Mouse (Mus musculus) heart, postnatal 0 days (tissue): ENCODE results near the gene Il1rapl2. TPM values are rescaled to one million over a fixed set of nuclear protein-coding genes. Genes with fewer than 3 reads are reported as not detected.

Experiments used
- ATAC-seq: fragments of 200-750 bp; cut with Nextera tagmentation; 2 replicates; pipeline ENCODE4 v1.8.0; 2017; ENCODE audit warnings: low read depth, moderate number of reproducible peaks, moderate library complexity; ENCODE audit not compliant: insufficient read depth
- DNase-seq: peaks from one replicate; pipeline ENCODE4 v3.0.0-alpha.2; 2016; ENCODE audit warnings: low spot score
- H3K27ac ChIP-seq: fragments of 300-500 bp; sonication (generic); 2 replicates; pipeline ENCODE4 v1.5.1; 2014; ENCODE audit warnings: low read depth, mild to moderate bottlenecking
- H3K27me3 ChIP-seq: fragments of 300-500 bp; sonication (generic); 2 replicates; pipeline ENCODE4 v1.6.1; 2014; ENCODE audit warnings: low read length, mixed read lengths; ENCODE audit not compliant: control insufficient read depth, insufficient read depth
- H3K36me3 ChIP-seq: fragments of 300-500 bp; sonication (generic); replicated peaks from 2 replicates; pipeline ENCODE4 v1.6.1; 2014; ENCODE audit warnings: low read length, mixed read lengths; ENCODE audit not compliant: control insufficient read depth, insufficient read depth
- H3K4me1 ChIP-seq: fragments of 300-500 bp; sonication (generic); 2 replicates; pipeline ENCODE4 v1.6.1; 2014; ENCODE audit warnings: antibody characterized with exemption; ENCODE audit not compliant: control insufficient read depth, insufficient read depth
- H3K4me2 ChIP-seq: fragments of 300-500 bp; sonication (generic); 2 replicates; pipeline ENCODE4 v1.6.1; 2014; ENCODE audit warnings: low read depth, mild to moderate bottlenecking, low read length, moderate library complexity
- H3K4me3 ChIP-seq: fragments of 300-500 bp; sonication (generic); 2 replicates; pipeline ENCODE4 v1.5.1; 2014; ENCODE audit warnings: low read depth, low read length
- H3K9ac ChIP-seq: fragments of 300-500 bp; sonication (generic); replicated peaks from 2 replicates; pipeline ENCODE4 v1.6.1; 2014; ENCODE audit warnings: low read depth, low read length, mixed read lengths
- H3K9me3 ChIP-seq: fragments of 300-500 bp; sonication (generic); replicated peaks from 2 replicates; pipeline ENCODE4 v1.6.1; 2016; ENCODE audit warnings: low read length; ENCODE audit not compliant: control insufficient read depth
- CTCF ChIP-seq: IDR thresholded peaks from 2 replicates; pipeline ENCODE4 v1.5.1; 2016; ENCODE audit warnings: antibody characterized with exemption, control low read depth, low read depth
- EP300 ChIP-seq: IDR thresholded peaks from 2 replicates; pipeline ENCODE4 v1.6.1; 2016; ENCODE audit warnings: antibody characterized with exemption, low read depth
- WGBS: fragments of 180-500 bp; shearing (Covaris S2); extraction: QIAGEN DNeasy Blood & Tissue Kit; methylation state at CpG from one replicate; pipeline ENCODE4 v1.1.7; 2014; 5-methylcytosine and 5-hydroxymethylcytosine counted together
- polyA plus RNA-seq: library from polyadenylated mRNA; unstranded; fragments of >200 nt; fragmentation: Nextera tagmentation; extraction: Ambion mirVana; gene quantifications from 2 replicates; pipeline ENCODE4 v1.2.1, GENCODE M21; 2015
- total RNA-seq: library from RNA; depleted of rRNA; stranded (reverse); fragments of >200 nt; gene quantifications from 2 replicates; pipeline ENCODE4 v1.2.3, GENCODE M21; 2014; ENCODE audit warnings: low replicate concordance

The Il1rapl2 gene
- total and polyA plus RNA-seq, 2 experiments from 2014 or later: 0.07 TPM; not detected in 1

DNA sequence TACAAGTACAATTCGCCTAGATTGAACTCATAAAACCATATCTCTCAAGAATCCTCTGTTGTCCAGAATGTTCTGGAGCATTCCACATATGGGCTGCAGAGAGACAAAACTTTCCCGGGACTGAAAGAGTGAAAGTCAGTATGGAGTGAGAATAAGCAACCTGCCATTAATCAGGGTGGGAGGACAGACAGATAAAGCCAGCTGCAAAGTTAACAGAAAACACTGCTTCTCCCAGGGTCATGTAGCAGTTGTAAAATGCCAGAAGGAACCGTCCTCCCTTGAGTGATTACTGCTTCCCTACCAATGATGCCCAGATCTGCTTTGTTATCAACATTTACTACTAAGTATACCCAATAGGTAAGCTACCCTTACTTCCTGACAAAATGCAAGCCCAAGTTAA, 1230.5 kb downstream of the Il1rapl2 start:
- Histone ChIP-seq H3K4me2 (no peak overlapping the region), H3K27me3 (no peaks in the 10 kb centered on the region), H3K4me3 (no peak overlapping the region), H3K4me1 (no peaks in the 10 kb centered on the region), H3K27ac (no peak overlapping the region), H3K36me3 (no peaks in the 10 kb centered on the region), H3K9ac (no peak overlapping the region), H3K9me3 (no peaks in the 10 kb centered on the region)
- no peak for TF ChIP-seq EP300
- TF ChIP-seq CTCF: no peak
- 31% methylated on average over 3 of the region's 3 CpGs for WGBS
- no peak for DNase-seq
- no peak for ATAC-seq

DNA sequence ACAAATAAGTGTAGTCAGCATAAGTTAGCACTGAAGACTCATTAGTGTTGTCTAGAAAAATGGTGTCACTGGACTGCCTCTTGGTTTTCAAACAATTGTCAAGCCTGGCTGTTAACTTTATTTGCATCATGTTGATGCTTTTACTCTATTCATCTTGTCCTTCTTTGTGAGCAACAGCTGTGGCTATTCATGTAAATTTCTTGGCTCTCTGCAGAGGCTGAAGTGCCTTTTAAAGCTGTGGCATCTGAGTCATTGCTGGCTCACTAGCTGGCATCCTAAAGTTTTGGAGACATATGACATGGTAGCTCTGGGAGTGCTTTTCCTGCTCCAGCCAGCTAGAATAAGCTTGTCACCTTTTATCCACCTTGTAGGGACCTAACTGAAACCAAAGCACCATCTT, 1261.5 kb downstream of the Il1rapl2 start:
- no peak overlapping the region for H3K9ac ChIP-seq
- H3K27me3 ChIP-seq: no peaks in the 10 kb centered on the region
- H3K4me1 ChIP-seq: no peaks in the 10 kb centered on the region
- TF ChIP-seq EP300: no peak
- TF ChIP-seq CTCF: no peak
- H3K4me3 ChIP-seq: no peak overlapping the region
- no peak for DNase-seq
- no peaks in the 10 kb centered on the region for H3K36me3 ChIP-seq
- no peak overlapping the region for H3K27ac ChIP-seq
- no peaks in the 10 kb centered on the region for H3K9me3 ChIP-seq
- no peak for ATAC-seq
- H3K4me2 ChIP-seq: no peak overlapping the region

- Histone ChIP-seq H3K27me3 (no peaks in the 10 kb centered on the region), H3K27ac (no peak overlapping the region), H3K9me3 (no peaks in the 10 kb centered on the region), H3K36me3 (no peaks in the 10 kb centered on the region), H3K4me1 (no peaks in the 10 kb centered on the region), H3K9ac (no peak overlapping the region), H3K4me2 (no peak overlapping the region), H3K4me3 (no peak overlapping the region)
- TF ChIP-seq CTCF: no peak
- TF ChIP-seq EP300: no peak
- ATAC-seq (no peak), DNase-seq (no peak)
- WGBS: 47% methylated on average over 2 of the region's 2 CpGs
Observed at GRCm38 (mm10) chrX:138833894-138834293, 1263.5 kb downstream of the Il1rapl2 start.

DNA sequence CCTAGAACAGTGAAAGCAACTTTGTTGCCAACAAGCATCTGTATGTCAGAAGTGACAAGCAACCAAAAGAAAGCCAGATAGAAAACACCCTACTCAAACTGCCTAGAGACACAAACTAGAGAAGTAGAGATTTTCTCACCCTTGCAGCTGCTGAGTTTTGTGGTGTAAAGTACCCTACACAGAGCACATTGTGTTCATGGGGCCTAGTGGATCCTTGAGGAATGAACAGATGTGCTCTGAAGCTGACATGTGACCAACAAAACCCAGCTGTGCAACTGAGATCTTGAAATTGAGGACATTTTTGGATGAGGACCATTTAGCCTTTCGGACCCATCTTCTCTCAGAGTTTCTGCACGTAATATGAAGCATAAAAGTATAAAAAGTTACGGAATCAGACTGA, 1268.0 kb downstream of the Il1rapl2 start:
- Histone ChIP-seq H3K27ac (no peak overlapping the region), H3K36me3 (no peaks in the 10 kb centered on the region), H3K9ac (no peak overlapping the region), H3K4me2 (no peak overlapping the region), H3K27me3 (no peaks in the 10 kb centered on the region), H3K9me3 (no peaks in the 10 kb centered on the region), H3K4me1 (no peaks in the 10 kb centered on the region), H3K4me3 (no peak overlapping the region)
- WGBS: 79% methylated on average over 3 of the region's 3 CpGs
- TF ChIP-seq EP300 (no peak), CTCF (no peak)
- ATAC-seq: 0 out of 2 replicates have a peak, but pooled peaks have one; percentile 24
- DNase-seq: no peak
